Mouse (Mus musculus) spleen, embryonic (tissue): ENCODE measurements around the gene Aven.
"Not testable (repeated sequence)": the region's sequence is repeated elsewhere in the genome, so short reads cannot be mapped to it uniquely, and the experiment has no call there.

ENCODE experiments used
- CTCF ChIA-PET: fragments of 350-600 bp; sonication (Branson Sonifier 250); formaldehyde crosslinking; loops from one replicate; lab custom pipeline; 2022; lab: Charles Lee

Aven gene

DNA sequence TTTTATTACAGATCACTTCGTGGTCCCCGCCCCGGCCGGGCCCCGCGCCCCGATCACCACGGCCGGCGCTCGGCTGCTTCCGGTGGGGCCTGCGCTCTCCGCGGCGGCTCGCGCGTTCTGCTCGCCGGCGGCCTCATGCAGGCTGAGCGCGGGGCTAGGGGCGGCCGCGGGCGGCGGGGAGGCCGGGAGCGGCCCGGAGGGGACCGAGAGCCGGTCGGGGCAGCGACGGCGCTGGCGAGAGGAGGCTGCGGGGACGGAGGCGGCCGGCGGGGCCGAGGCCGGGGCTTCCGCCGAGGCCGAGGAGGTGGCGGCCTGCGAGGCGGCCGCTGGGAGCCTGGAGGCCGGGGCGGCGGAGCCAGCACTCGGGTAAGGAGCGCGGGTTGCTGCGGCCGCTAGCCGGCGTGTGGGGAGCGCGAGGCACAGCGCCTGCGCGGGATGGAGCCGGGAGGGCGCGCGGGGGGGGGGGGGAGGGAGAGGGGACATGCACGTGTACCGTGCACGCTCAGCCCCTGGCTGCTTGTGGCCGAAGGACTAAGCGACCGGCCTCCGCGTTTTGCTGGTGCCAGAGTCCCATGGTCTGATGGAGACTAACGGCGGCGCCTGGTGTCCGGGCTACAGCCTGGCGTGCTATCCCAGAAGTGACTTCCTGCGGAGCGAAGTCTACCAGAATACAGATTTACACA, at the start of gene Aven:
TSS of gene Aven (plus strand) at position 109 of the 683 bp plus-strand sequence.
- CTCF ChIA-PET, result no interaction called here

DNA sequence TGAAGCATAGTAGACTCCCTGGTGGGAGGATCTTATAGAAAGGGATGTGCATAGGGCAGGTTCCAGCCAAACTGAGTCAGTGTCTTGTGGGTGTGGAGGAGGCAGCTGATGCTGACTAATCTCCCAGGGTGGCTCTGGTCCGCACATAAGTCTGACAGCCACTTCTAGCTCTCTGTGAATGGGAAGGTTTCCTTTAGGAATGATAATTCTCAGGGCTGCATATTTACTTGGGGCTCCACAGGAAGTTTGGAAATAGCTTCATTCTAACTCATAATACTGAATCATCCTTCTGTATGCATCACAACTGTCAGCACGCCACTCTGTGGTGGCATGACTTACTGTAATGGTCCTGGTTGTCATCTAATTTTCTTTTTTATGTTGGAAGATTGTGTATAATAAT, 49.3 kb upstream of the Aven start:
- CTCF ChIA-PET, result no interaction called here

DNA sequence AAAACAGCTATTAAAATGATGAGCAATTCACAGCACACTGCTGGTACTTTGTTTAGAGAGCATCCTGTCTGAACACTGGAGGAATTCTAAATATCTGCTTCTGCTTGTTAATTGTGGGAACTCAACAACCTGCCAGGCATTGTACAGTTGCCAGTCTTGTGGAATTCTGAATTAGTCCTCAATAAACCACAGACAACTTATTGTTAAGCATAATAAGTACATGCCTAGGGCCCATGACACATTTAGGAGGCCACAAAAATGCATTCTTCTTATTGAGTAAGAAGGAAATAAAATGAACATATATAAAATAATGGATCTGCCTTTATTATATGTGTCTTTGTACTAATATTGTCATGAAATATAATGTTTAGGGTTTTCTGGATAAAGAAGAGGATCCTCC, 47.3 kb upstream of the Aven start:
- CTCF ChIA-PET, result no interaction called here

DNA sequence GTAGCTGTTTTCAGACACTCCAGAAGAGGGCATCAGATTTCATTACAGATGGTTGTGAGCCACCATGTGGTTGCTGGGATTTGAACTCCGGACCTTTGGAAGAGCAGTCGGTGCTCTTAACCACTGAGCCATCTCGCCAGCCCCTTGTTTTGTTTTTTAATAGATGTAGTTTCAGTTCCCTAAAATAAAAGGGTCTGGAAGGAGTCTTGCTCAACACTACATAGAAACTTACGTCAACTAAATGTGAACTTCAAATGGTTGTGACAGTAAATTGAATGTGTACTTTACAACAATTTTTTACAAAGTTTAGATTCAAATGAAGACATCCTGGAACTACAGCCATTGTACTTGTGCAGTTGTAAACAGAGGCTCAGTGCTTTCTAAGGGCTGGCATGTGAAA, 44.7 kb upstream of the Aven start:
- CTCF ChIA-PET, result not testable (repeated sequence)

DNA sequence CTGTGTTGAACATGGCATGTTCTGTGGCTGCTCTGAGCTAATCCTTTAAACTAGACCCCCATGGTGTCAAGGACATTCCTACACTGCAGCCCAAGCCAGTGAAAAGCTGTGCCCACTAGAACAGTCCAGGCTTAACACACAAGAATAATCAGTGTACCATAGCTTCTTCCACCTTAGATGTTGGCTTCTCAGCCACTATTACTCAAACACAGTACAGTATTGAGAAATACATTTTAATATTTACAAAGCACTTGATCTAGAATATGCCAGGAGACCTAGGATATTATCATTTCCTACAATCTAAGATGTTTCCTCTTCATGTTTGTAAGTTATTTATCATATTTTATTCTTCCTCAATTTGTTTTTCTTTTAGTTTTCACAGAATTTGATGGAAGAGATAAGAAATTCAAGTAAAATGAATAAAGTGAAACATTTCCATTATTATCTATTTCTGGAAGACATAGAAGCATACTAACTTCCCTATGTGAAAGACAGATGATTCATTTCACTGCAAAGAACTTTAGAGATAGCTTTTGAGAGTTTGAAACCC, 44.2 kb upstream of the Aven start:
- CTCF ChIA-PET, result interaction anchor here (0.8 to 1.6 kb wide), 2 partner anchors 69 to 80 kb away, joined by 3 read pairs; partner anchors contain the start of genes Emc4 and Katnbl1

DNA sequence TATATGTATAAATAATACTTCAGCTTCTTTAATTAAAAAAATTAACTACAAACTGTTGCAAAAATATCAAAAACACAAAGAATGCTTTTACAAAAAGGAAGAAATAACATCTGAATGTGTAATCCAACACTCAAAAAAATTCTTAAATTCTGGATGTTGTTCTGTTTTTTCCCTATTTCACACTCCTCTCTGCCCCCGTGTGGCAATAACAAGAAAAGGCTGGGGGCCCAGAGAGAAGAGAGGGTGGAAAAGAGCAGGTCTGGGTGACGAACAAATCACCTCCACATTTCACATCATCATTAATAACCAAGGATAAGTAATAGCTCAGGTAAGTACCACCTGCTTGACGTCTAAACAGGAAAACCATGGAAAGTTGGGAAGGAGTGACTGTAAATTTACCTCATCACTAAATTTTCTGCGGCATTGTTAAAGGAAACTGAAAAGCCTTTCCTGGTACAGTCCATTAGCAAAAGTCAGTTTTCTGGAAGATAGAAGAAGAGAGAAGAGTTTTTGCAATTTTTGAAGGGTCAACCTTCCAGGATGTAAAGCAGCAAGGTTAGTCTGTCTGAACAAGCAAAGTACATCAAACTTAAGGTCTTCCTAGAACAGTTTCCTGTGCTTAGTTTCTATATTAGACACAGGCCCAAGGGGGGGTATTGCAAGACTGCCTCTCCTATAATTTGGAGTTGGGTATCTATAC, 43.0 kb upstream of the Aven start:
- CTCF ChIA-PET, result interaction anchor here (1.6 kb wide), 1 partner anchor 70 kb away, joined by 3 read pairs; the partner anchor contains the start of gene Katnbl1

DNA sequence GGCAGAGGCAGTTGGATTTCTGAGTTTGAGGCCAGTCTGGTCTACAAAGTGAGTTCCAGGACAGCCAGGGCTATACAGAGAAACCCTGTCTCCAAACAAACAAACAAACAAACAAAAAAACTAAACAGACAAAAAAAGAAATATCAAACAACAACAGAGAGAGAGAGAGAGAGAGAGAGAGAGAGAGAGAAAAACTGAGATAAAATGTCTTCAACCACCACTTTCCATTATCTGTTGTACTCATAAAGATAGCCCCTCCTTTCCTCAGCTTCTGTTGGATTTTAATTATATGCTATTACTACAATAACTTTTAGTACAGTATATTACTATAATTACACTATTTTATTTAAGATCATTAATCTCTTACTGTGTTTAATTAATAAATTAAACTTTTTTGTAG, 40.3 kb upstream of the Aven start:
- CTCF ChIA-PET, result not testable (repeated sequence)

DNA sequence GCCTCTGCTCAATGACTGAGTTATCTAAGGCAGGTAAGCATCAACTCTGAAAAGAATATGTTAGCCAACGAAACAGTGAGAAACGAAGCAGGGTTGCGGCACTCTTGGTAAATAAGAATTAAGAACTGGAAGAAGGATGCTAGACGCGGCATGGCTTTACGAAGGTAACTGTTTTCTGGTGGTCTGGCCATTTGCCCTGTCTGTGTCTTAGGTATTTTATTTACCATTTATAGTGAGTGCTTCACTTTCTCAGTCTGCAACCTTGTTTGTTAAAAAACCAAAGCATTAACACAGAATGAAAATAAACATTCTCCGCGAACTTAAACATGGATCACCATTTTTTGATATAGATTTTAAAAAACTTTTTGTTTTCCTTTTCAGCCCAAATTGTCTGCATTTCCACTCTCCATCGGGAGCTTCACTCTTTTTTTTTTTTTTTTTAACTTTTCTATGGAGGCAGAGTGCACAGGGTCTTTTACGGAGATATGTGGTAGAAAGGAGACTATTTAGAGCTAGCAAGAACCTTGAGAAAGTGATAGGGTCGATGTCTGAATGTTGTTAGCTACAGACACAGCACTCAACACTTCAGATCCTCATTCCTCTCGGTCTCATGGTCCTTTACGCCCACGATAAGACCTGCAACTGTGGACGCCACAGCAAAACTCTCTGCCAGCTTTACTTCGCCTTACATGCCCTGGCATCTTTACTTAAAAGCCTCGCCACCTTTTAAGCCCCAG, 38.5 kb upstream of the Aven start:
- CTCF ChIA-PET, result no interaction called here

DNA sequence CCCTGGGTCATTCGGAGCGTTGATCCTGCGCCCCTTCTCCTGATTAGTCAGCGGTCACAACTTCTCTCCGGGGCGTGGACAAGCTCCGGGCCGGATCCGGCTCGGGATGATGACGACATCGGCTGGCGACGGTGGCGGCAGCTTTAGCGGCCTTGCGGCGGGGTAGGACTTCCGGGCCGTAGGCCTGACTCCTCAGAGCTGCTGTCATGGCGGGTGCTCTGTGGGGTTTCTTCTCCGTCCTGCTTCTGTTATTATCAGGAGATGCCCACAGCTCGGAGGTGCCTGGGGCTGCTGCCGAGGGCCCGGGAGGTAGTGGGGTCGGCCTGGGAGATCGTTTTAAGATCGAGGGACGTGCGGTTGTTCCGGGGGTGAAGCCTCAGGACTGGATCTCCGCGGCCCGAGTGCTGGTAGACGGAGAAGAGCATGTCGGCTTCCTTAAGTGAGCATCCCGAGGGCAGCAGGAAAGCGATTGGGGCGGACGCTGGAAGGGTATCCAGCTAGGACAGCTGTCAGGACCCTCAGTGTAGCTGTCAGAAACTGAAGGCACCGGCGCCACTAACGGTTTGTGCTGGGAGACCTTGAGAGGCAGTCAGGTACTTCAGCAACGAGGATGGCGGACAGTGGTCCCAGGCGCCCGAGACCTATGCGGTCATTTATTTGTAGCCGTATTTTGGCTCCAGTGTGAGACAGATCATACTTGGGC, 37.8 kb upstream of the Aven start, which contains the start of gene Emc7:
TSS of gene Emc7 (plus strand) at position 136 of the 703 bp plus-strand sequence.
- CTCF ChIA-PET, result no interaction called here

DNA sequence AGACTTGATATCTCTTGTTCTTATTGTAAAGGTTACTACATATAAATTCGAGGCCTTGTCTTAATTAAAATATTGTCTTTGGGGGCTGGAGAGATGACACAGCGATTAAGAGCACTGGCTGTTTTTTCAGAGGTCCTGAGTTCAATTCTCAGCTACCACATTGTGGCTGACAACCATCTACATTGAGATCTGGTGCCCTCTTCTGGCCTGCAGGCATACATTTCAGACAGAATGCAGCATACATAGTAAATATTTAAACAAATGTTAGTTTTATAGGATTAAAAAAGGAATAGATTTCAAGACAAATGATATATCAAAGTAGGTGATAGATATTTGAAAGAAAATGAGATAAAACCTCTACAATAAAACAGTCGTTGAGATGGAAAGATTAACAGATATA, 32.2 kb upstream of the Aven start:
- CTCF ChIA-PET, result interaction anchor here (0.7 kb wide), 1 partner anchor 9 kb away, joined by 3 read pairs; no protein-coding TSS in a partner anchor

DNA sequence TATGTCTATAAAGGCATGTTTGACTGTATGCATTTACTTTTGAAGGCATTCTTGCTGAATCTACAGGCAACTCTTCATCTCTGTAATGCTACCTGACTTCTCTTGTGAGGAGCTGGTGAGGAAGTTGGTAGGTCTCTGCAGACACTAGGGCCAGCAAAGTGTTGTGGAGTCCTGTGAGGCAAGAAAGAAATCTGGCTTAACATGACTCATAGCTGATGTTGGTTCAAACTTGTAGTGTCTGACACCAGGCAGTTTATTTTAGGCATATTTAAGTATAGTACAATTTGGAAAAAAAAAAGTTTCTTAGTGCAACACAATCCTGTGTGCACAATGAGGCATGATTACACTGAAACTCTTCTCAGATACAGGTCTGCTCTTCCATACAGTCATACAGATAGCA, 23.2 kb upstream of the Aven start:
- CTCF ChIA-PET, result no interaction called here

DNA sequence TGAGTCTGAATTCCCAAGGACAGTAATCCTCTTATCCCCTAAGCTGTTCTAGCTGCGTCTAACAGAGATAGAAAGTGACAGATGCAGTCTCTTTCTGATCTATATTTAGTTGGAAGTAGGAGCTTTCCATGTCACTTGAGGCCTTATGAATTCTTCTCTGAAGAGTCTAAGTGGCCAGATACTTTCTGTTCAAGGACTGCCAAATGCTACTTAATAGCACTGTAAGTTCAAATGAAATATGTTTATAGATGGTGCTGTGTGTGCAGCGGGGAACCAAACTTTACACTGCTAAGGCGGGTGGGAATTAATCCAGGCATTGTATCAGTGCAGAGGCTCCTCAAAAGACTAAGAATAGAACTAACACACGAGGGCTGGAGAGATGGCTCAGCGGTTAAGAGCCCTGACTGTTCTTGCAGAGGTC, 21.8 kb upstream of the Aven start:
- CTCF ChIA-PET, result no interaction called here

DNA sequence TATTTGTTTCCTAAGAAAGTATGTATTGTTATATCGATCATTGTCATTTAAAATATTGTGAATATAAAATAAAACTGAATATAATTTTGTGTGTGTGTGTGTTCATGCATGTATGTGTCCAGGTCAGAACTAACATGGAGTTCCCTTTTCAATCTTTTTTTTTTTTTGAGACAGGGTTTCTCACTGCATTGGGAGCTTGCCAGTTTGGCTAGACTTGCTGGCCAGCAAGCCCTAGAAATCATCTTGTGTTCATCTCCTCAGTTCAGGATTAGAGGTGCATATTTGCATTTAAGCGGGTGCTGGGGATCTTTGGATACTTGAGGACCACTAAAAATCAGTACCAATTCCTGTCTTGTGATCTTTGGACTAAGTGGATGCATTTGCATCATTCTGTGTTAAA, 20.7 kb upstream of the Aven start:
- CTCF ChIA-PET, result no interaction called here

DNA sequence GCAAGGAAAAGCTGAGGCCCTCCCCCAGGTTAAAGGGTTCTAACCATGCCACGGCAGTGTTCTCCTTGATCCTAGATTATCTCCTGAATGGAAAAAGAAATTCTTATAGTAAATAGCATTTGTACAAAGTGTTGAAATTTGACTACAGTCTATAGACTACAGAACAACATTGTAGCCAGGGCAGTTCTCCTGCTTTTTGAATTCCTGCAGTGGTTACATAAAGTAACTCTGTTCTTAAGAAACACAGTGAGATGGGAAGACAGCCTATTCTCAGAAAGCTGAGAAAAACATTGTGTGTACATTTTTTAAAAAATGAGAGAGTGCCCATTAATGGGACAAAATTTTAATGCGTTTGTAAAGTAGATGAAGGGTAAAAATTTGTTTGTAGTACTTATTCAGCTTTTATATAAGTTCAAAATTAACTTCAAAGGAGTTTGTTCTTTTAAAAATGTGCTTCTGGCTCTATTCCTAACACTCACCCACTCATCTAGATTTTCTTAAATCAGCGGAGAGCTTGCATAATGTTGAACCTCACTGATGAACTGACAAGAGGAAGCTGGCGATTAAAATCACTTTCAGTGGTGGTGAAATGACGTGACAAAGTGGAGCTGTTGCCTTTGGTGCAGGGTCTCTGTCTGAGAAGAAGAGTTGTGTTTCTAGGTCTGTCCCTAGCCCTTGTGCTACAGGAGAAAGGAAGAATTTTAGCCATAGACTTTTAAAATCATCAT, 17.6 kb upstream of the Aven start:
- CTCF ChIA-PET, result interaction anchor here (0.6 kb wide), 2 partner anchors 19 to 33 kb away, joined by 3 read pairs; no protein-coding TSS in a partner anchor

DNA sequence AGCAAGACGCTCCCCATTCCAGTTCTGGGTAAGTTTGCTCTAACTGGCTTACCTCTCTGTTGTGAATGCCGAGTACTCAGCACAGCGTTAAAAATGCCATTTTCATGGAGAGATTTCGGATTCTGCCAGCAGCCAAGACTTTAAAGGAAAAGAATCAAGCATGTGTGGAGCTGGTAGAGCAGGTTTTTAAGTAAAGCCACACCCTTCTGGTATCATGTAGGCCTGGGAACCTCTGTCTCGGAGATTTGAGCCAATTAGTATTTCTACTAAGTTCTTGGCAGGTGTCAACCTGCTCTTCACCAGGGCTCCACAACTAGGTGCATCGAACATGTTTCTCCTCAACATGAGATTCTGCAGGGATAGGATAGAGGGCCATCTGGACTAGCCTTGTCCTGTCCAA, 16.2 kb upstream of the Aven start:
- CTCF ChIA-PET, result interaction anchor here (0.6 kb wide), 1 partner anchor 76 kb away, joined by 3 read pairs; no protein-coding TSS in a partner anchor

DNA sequence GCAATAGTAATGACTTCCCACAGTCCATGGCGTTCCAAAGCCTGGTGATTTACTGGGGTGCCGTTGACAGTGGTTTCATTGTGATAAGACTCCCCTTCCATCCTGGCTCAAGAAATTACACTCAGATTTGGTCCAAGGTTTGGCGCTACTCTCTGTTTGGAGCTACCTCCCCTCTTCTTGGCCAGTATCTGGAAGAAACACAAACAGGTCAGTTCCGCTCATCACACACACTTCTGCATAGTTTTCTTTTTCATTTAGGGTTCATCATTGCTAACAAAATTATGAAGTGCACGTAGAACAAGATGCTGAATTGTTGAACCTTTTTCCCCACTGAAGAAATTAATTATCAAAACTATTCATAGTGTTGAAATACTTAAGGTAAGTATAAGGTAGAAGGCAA, 12.1 kb upstream of the Aven start, which contains the start of gene Chrm5:
TSS of gene Chrm5 (minus strand) at position 101 of the 400 bp plus-strand sequence.
- CTCF ChIA-PET, result no interaction called here

DNA sequence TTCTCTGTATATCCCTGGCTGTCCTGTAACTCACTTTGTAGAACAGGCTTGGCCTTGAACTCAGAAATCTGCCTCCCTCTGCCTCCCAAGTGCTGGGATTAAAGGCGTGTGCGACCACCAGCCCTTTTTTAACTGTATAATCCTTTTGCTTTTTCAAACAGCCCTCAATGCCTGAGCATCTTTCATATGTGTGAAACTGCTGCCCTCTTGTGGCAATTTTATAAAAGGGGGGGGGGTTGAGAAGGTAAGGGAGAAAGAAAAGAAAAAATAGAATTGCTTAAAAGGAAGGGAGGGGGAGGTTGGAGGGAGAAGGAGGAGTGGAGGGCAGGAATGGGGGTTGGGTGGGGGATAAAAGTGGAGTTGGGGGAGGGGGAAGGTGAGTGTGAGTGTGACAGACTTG, 11.2 kb upstream of the Aven start:
- CTCF ChIA-PET, result no interaction called here

DNA sequence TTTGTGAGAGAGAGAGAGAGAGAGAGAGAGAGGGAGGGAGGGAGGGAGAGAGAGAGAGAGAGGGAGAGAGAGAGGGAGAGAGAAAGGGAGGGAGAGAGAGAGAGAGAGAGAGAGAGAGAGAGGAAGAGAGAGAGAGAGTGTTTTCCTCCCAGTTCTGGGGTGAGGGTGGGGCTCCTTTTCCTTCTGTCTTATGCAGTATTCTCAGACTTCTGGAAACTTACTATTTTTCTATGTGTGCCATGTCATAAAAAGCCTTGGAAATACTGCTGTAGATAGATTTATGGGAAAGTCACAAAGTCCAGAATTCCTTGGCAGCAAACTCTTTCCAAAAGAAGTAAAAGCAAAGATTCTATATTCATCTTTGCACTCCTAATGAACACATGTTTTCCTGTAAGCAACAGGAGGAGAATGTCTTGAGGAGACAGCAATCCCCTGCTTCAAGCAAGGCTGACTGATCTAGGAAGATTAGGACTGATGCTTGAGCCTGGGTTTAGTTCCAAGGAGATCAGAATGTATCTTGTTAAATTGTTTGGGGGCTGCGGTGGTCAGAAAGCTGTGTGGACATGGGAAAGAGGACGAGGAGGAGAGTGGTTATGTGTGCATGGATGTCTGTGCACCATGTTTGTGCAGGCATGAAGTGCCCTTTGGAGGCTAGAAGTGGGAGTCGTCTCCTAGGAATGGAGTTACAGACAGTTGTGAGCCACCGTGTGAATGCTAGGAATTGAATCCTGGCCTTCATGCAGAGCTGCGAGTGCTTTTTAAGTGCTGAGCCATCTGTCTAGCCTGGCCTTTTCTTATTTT, 10.0 kb upstream of the Aven start:
- CTCF ChIA-PET, result interaction anchor here (0.7 kb wide), 1 partner anchor 111 kb away, joined by 3 read pairs; no protein-coding TSS in a partner anchor

DNA sequence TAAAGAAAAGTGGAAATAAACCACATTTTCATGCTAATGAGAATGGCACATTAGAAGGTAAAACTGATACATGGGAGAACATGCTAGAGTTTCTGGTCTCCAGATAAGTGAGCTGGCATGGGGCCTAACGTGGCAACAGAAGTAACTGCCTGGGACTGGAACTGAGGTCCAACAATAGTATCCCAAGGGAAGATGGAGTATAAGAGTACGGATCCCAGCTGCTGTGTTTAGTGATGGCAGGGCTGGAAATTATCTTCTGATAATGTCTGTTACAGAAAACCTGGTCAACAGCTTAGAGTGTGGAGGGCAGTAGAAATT, 9.5 kb upstream of the Aven start:
- CTCF ChIA-PET, result interaction anchor here (0.7 kb wide), 1 partner anchor 112 kb away, joined by 3 read pairs; no protein-coding TSS in a partner anchor

DNA sequence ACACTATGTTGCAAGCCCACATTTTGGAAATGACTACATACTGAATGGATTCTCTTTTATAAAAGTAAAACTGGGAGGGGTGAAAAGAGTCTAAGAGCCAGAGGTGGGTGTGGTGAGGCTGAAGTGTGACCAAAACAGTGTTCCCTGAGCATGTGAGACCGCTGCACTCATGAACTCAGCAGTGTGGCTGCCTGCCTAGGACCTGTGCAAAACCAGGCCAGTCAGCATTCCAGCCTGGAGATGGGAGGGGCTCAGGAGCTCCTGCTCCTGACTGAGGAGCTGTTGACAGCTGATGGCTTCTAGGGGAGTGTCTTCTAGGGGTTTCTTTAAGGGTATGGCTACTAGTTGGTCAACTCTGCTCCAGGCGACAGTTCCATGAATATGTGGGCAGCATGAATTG, 7.9 kb upstream of the Aven start:
- CTCF ChIA-PET, result no interaction called here
